Mouse (Mus musculus): ENCODE results near the gene Rbfox3. TPM values are rescaled to one million over a fixed set of nuclear protein-coding genes. Genes with fewer than 3 reads are reported as not detected.

Gene Rbfox3
- polyA plus RNA-seq, 1 experiment from 2014 or later: 56.3 TPM

- Histone ChIP-seq H3K4me1 (replicated peaks; ENCODE audit: control insufficient read depth, insufficient read depth, low read length) (no peaks in the 10 kb centered on the region; the same call in 1 of the 2 replicates), H3K27ac (ENCODE audit: low read length) (no peak overlapping the region), H3K4me2 (ENCODE audit: low read length) (no peak overlapping the region), H3K36me3 (ENCODE audit: control insufficient read depth, insufficient read depth) (no peaks in the 10 kb centered on the region), H3K4me3 (replicated peaks; ENCODE audit: low read length) (no peak overlapping the region), H3K9me3 (ENCODE audit: control insufficient read depth, low read length) (no peaks in the 10 kb centered on the region), H3K27me3 (replicated peaks; ENCODE audit: control insufficient read depth, insufficient read depth, low read length) (no peaks in the 10 kb centered on the region), H3K9ac (replicated peaks; ENCODE audit: low read depth, low read length) (no peak overlapping the region)
- WGBS: 63% methylated on average over 6 of the region's 6 CpGs
- ATAC-seq: no peak
These were observed 408.4 kb downstream of the Rbfox3 start for GRCm38 (mm10) chr11:118502990-118503389.

- Histone ChIP-seq H3K9ac (replicated peaks; ENCODE audit: low read depth, low read length) (no peak overlapping the region), H3K9me3 (ENCODE audit: control insufficient read depth, low read length) (no peaks in the 10 kb centered on the region), H3K27me3 (replicated peaks; ENCODE audit: control insufficient read depth, insufficient read depth, low read length) (no peaks in the 10 kb centered on the region), H3K4me2 (ENCODE audit: low read length) (no peak overlapping the region), H3K36me3 (ENCODE audit: control insufficient read depth, insufficient read depth) (no peaks in the 10 kb centered on the region), H3K27ac (ENCODE audit: low read length) (no peak overlapping the region), H3K4me3 (replicated peaks; ENCODE audit: low read length) (no peak overlapping the region), H3K4me1 (replicated peaks; ENCODE audit: control insufficient read depth, insufficient read depth, low read length) (no peaks in the 10 kb centered on the region)
- WGBS: 51% methylated on average over 20 of the region's 20 CpGs
- no peak for ATAC-seq
These were observed 415.2 kb downstream of the Rbfox3 start for GRCm38 (mm10) chr11:118496066-118496689.

DNA sequence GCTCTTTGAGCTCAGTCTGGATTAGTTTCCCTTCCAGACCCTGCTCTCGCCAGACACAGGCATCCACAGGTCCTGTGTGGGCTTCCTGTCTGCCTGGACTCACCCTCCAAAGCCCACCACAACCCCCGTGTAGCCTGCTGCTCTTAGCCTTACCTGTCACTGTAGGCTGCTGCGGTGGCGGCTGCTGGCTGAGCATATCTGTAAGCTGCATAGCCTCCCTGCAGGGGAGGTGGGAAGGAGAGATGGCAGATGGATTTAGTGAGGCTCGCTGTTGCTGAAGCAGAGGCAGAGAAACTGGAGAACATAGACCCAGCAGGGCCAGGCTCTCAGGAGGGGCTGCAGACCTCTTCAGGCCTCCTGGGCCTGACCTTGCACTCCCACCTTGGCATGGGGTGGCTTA is 416.3 kb downstream of the Rbfox3 start:
- Histone ChIP-seq H3K4me3 (replicated peaks; ENCODE audit: low read length) (no peak overlapping the region), H3K9ac (replicated peaks; ENCODE audit: low read depth, low read length) (no peak overlapping the region), H3K27ac (ENCODE audit: low read length) (no peak overlapping the region), H3K4me2 (ENCODE audit: low read length) (no peak overlapping the region), H3K4me1 (replicated peaks; ENCODE audit: control insufficient read depth, insufficient read depth, low read length) (no peaks in the 10 kb centered on the region), H3K9me3 (ENCODE audit: control insufficient read depth, low read length) (no peaks in the 10 kb centered on the region), H3K36me3 (ENCODE audit: control insufficient read depth, insufficient read depth) (no peaks in the 10 kb centered on the region), H3K27me3 (replicated peaks; ENCODE audit: control insufficient read depth, insufficient read depth, low read length) (no peaks in the 10 kb centered on the region)
- ATAC-seq: no peak
- WGBS: 43% methylated on average over 5 of the region's 5 CpGs

- Histone ChIP-seq H3K4me2 (ENCODE audit: low read length) (no peak overlapping the region), H3K9ac (replicated peaks; ENCODE audit: low read depth, low read length) (no peak overlapping the region), H3K4me3 (replicated peaks; ENCODE audit: low read length) (no peak overlapping the region), H3K27me3 (replicated peaks; ENCODE audit: control insufficient read depth, insufficient read depth, low read length) (no peaks in the 10 kb centered on the region), H3K9me3 (ENCODE audit: control insufficient read depth, low read length) (no peaks in the 10 kb centered on the region), H3K4me1 (replicated peaks; ENCODE audit: control insufficient read depth, insufficient read depth, low read length) (no peaks in the 10 kb centered on the region), H3K36me3 (ENCODE audit: control insufficient read depth, insufficient read depth) (no peaks in the 10 kb centered on the region), H3K27ac (ENCODE audit: low read length) (no peak overlapping the region)
- ATAC-seq: no peak
- 84% methylated on average over 12 of the region's 12 CpGs for WGBS
These were observed 417.2 kb downstream of the Rbfox3 start for GRCm38 (mm10) chr11:118494001-118494737.

GRCm38 (mm10) chr11:118493458-118493857 is 417.9 kb downstream of the Rbfox3 start:
- Histone ChIP-seq H3K4me1 (replicated peaks; ENCODE audit: control insufficient read depth, insufficient read depth, low read length) (no peaks in the 10 kb centered on the region), H3K27ac (ENCODE audit: low read length) (no peak overlapping the region)

DNA sequence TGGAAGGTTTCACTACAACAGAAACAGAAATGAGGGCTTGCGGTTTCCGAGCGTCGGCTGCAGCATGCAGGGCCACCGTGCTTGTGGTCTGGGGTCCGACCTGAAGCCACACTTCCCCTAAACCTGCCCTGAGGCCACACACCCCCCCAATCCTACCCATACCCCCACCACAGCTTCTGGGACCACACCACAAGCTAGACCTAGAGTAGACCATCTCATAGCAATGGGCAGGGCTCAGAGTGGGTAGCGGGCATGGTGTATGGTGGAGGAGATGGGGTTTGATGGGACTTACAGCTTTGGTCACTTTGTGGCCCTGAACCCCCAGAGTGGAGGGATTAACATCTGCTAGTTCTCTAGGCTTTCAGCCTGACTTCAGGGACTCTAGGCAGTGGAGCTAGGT is 420.2 kb downstream of the Rbfox3 start:
- WGBS: 89% methylated on average over 7 of the region's 7 CpGs
- H3K9me3 ChIP-seq (ENCODE audit: control insufficient read depth, low read length): no peaks in the 10 kb centered on the region
- H3K9ac ChIP-seq (replicated peaks; ENCODE audit: low read depth, low read length): no peak overlapping the region
- no peaks in the 10 kb centered on the region for H3K4me1 ChIP-seq (replicated peaks; ENCODE audit: control insufficient read depth, insufficient read depth, low read length)
- no peak overlapping the region for H3K27ac ChIP-seq (ENCODE audit: low read length)
- no peak overlapping the region for H3K4me2 ChIP-seq (ENCODE audit: low read length)
- H3K4me3 ChIP-seq (replicated peaks; ENCODE audit: low read length): no peak overlapping the region
- 0 out of 2 replicates have a peak, but pooled peaks cover 2% of the 10 kb centered on the region for H3K36me3 ChIP-seq (ENCODE audit: control insufficient read depth, insufficient read depth)
- no peak for ATAC-seq
- H3K27me3 ChIP-seq (replicated peaks; ENCODE audit: control insufficient read depth, insufficient read depth, low read length): no peaks in the 10 kb centered on the region

More at GRCm38 (mm10) chr11:118493458-118493857, 417.9 kb downstream of the Rbfox3 start:
- H3K4me2 ChIP-seq (ENCODE audit: low read length): no peak overlapping the region
- no peaks in the 10 kb centered on the region for H3K9me3 ChIP-seq (ENCODE audit: control insufficient read depth, low read length)
- H3K36me3 ChIP-seq (ENCODE audit: control insufficient read depth, insufficient read depth): no peaks in the 10 kb centered on the region
- no peak for ATAC-seq
- no peak overlapping the region for H3K9ac ChIP-seq (replicated peaks; ENCODE audit: low read depth, low read length)
- H3K4me3 ChIP-seq (replicated peaks; ENCODE audit: low read length): no peak overlapping the region
- no peaks in the 10 kb centered on the region for H3K27me3 ChIP-seq (replicated peaks; ENCODE audit: control insufficient read depth, insufficient read depth, low read length)
- WGBS: 86% methylated on average over 2 of the region's 2 CpGs

GRCm38 (mm10) chr11:118490566-118491218 is 420.7 kb downstream of the Rbfox3 start:
- Histone ChIP-seq H3K27me3 (replicated peaks; ENCODE audit: control insufficient read depth, insufficient read depth, low read length) (no peaks in the 10 kb centered on the region), H3K9ac (replicated peaks; ENCODE audit: low read depth, low read length) (no peak overlapping the region)
- ATAC-seq: no peak

GRCm38 (mm10) chr11:118488907-118489270 is 422.5 kb downstream of the Rbfox3 start:
- no peak overlapping the region for H3K4me3 ChIP-seq (replicated peaks; ENCODE audit: low read length)
- WGBS: 62% methylated on average over 12 of the region's 12 CpGs
- H3K4me1 ChIP-seq (replicated peaks; ENCODE audit: control insufficient read depth, insufficient read depth, low read length): peaks cover 3% of the 10 kb centered on the region; the same call in 1 of the 2 replicates
- H3K9ac ChIP-seq (replicated peaks; ENCODE audit: low read depth, low read length): no peak overlapping the region
- no peaks in the 10 kb centered on the region for H3K27me3 ChIP-seq (replicated peaks; ENCODE audit: control insufficient read depth, insufficient read depth, low read length)
- no peak overlapping the region for H3K27ac ChIP-seq (ENCODE audit: low read length)
- H3K4me2 ChIP-seq (ENCODE audit: low read length): no peak overlapping the region
- no peak for ATAC-seq
- H3K9me3 ChIP-seq (ENCODE audit: control insufficient read depth, low read length): no peaks in the 10 kb centered on the region
- H3K36me3 ChIP-seq (ENCODE audit: control insufficient read depth, insufficient read depth): 0 out of 2 replicates have a peak, but pooled peaks cover 2% of the 10 kb centered on the region

More at GRCm38 (mm10) chr11:118490566-118491218, 420.7 kb downstream of the Rbfox3 start:
- H3K4me3 ChIP-seq (replicated peaks; ENCODE audit: low read length): no peak overlapping the region
- WGBS: 20% methylated on average over 22 of the region's 22 CpGs
- no peaks in the 10 kb centered on the region for H3K9me3 ChIP-seq (ENCODE audit: control insufficient read depth, low read length)
- no peaks in the 10 kb centered on the region for H3K4me1 ChIP-seq (replicated peaks; ENCODE audit: control insufficient read depth, insufficient read depth, low read length)
- H3K4me2 ChIP-seq (ENCODE audit: low read length): peak overlapping the region; percentile 16; the same call in 1 of the 2 replicates
- 0 out of 2 replicates have a peak, but pooled peaks cover 2% of the 10 kb centered on the region for H3K36me3 ChIP-seq (ENCODE audit: control insufficient read depth, insufficient read depth)
- no peak overlapping the region for H3K27ac ChIP-seq (ENCODE audit: low read length)

DNA sequence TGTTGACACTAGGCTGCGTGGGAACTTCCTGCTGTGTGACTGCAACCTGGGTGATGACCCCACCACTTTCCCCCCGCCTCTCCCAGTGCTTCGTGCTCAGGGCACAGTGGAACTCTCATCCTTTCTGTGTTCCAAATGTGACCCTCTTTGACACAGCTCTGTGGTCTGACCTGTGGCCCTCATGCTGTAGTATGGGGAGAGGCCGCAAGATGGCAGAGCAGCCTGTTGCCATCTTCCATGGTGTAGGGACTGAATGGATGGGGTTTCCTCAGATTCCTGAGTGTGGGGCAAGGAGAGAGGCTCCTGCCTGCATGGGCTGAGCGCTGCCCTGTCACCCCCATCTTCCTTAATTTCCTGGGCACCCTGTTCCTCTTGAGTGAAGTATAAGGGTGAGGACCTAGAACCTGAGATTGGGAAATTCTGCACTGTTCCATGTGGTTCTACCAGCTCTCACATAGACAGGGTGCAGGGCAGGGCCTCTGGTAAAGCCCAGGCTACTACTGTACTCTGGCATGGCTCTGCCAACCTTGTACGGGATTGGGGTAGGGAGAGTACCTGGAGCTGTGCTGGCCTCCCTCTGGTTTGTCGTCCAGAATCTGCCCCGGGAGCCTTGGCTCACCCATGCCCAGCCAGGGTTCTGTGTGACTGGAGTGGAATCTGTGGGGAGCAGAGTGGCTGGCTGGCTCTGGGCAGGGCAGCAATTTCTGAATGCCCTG is 423.0 kb downstream of the Rbfox3 start:
- 72% methylated on average over 8 of the region's 8 CpGs for WGBS
- no peaks in the 10 kb centered on the region for H3K9me3 ChIP-seq (ENCODE audit: control insufficient read depth, low read length)
- H3K36me3 ChIP-seq (ENCODE audit: control insufficient read depth, insufficient read depth): 0 out of 2 replicates have a peak, but pooled peaks cover 2% of the 10 kb centered on the region
- H3K4me1 ChIP-seq (replicated peaks; ENCODE audit: control insufficient read depth, insufficient read depth, low read length): peaks cover 3% of the 10 kb centered on the region; the same call in 1 of the 2 replicates
- H3K9ac ChIP-seq (replicated peaks; ENCODE audit: low read depth, low read length): no peak overlapping the region
- no peaks in the 10 kb centered on the region for H3K27me3 ChIP-seq (replicated peaks; ENCODE audit: control insufficient read depth, insufficient read depth, low read length)
- H3K4me2 ChIP-seq (ENCODE audit: low read length): no peak overlapping the region
- H3K4me3 ChIP-seq (replicated peaks; ENCODE audit: low read length): no peak overlapping the region
- ATAC-seq: peak; percentile 21; the same call in 1 of the 2 replicates
- no peak overlapping the region for H3K27ac ChIP-seq (ENCODE audit: low read length)
